Mouse (Mus musculus): ENCODE data around the gene Edrf1. TPM values are rescaled to one million over a fixed set of nuclear protein-coding genes. Genes with fewer than 3 reads are reported as not detected.

The Edrf1 gene
- total RNA-seq (2021), result 10 to 100 TPM; 15.0 to 19.7 TPM
- long read RNA-seq, experiment 1, full-length matches to known transcripts, result 3 of 15 reads
- long read RNA-seq, experiment 1, partial matches to known transcripts, result 0 of 15 reads
- long read RNA-seq, experiment 1, other reads (novel, unspliced or antisense), result 12 of 15 reads
- long read RNA-seq, experiment 2, partial matches to known transcripts, result 1 of 1 reads
- long read RNA-seq, experiment 2, other reads (novel, unspliced or antisense), result 0 of 1 reads

DNA sequence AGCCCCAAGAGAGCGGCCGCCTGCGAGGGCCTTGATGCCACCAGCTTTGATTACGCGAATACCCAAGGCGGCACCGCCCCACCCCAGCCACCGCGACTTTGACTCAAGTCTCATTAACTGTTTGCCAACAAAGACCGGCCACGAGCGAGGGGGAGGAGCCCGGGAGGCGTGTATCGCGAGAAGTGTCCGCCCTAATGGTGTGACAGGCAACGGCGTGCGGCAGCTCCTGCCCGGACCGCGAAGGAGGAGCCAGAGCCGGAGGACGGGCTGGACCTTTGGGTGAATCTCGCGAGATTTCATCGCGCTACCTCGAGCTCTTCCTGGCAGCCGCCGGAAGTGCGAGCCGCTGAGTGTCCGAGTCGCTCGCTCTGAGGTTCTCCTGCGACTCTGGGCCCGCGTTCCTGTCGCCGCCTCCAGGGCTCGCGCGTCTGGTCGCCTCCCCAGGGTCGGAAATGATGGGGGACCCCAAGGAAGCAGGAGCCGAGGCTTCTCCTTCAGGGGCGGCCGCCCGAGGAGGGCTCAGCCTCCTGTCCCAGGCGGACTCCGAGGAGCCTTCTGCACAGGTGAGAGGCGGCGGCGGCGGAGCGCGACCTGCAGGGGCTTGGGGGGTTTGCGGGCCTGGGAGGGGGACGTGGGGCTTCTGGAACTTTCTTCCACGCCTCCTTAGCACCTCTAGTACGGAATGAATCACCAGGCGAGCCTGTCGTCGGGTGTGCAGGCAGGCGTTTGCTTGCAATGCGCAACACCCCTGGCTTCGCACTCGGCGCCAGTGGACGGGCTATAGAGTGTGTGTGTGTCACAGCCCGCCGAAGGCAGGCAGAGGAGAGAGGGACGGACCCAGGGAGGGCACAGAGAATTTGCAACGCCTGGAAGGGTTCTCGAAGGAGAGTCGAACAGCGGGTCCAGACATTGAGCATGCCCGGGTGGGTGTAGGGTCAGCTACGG lies at the start of gene Edrf1:
Edrf1 (plus strand) TSS at position 183 of the 945 bp plus-strand sequence.
- peak; percentile 99 for DNase-seq

DNA sequence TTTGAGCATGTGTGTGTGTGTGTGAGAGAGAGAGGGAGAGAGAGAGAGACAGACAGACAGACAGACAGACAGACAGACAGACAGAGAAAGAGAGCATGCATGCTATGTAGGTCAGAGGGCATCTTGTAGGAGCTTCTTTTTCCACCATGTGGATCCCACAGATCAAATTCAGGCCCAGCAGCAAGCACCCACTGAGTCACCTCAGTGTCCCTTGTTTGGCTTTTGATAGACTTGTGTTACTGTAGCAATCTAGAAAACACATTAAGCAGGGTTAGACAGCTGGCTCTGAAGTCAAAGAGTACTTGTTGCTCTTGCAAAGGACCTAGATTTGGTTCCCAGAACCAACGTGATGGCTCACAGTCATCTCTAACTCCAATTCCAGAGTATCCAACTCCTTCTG lies 45.6 kb upstream of the Edrf1 start:
- DNase-seq, result no peak

GRCm38 (mm10) chr7:133600558-133600957 lies 36.8 kb upstream of the Edrf1 start:
- no peak for DNase-seq

- no peak for DNase-seq
These were observed 35.3 kb upstream of the Edrf1 start, which contains the start of gene Tex36 for GRCm38 (mm10) chr7:133602058-133602457. Gene Tex36, minus strand, starts transcription at chr7:133602158.

DNA sequence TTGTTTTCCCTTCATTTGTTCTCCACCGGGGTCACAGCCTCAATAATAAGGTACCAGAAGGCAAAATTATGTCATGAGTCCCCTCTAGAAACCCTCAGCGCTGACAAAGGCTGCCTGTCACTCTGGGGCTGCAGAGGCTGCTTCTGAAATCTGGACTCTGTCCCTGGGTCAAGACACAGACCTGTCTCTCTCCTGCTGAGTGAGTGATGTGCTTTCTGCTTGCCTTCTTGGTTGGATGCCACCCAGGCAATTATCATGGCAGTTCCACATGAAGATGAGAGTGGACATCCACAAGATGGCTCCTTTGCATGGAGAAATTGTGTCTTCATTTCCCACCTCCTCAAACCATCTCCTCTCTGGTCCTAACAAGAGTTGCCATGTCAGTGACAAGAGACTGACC lies 34.2 kb upstream of the Edrf1 start:
- DNase-seq, result no peak

DNA sequence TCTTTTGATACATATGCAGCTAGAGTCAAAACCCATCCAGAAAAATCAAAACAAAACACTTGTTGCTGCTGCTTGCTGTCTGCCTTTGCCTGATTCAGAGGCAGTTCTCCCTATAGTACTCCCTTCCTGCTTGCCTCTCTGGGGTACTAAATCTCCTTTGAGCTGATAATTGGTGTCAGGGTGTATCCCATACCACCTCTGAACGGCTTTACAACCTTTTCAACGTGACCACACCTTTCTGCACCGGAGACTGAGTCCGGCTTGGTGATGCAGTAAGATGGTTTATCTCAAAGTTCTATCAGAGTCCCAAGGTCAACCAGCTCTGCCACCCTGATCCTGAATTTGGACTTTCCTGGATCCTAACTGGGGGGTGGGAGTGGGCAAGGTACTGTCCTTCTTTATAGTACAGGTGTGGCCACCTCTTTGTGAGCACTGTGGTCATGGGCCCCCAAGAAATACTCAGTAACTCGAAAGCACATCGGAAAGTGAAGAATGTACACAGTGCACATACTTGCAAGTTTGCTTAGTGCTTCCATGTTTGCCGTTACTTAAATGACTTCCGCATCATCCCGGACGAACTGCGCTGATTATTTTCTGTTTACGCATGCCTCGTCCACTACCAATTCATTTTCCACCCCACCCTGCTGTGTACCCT lies 32.8 kb upstream of the Edrf1 start:
- no peak for DNase-seq

GRCm38 (mm10) chr7:133607331-133607730 lies 30.0 kb upstream of the Edrf1 start:
- DNase-seq, result no peak

- DNase-seq, result no peak
These were observed 29.3 kb upstream of the Edrf1 start for GRCm38 (mm10) chr7:133607883-133608575.

GRCm38 (mm10) chr7:133608631-133609340 lies 28.6 kb upstream of the Edrf1 start:
- no peak for DNase-seq

DNA sequence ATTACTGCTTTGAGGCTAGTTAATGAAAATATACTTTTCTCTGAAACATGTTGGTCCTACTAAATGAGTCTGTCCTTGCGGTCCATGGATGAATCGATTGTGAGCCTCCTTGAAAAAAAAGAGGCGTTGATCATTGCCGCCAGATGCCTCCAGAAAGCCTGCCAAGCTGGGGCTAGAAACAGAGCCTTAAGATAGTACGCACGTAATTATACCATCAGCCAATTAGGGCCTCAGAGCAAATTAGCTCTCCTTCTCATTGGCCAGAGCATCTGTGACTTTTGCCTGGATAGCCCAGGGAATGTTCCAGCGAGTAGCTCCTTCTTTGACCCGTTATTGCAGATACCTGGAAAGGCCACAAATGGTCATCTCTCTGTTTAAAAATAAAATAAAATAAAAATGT lies 27.8 kb upstream of the Edrf1 start:
- DNase-seq, result no peak

GRCm38 (mm10) chr7:133612981-133613380 lies 24.4 kb upstream of the Edrf1 start:
- no peak for DNase-seq

GRCm38 (mm10) chr7:133620721-133621120 lies 16.6 kb upstream of the Edrf1 start:
- DNase-seq, result peak; percentile 26 to 31

- DNase-seq, result peak; percentile 33
These were observed 14.1 kb upstream of the Edrf1 start for GRCm38 (mm10) chr7:133623226-133623625.

DNA sequence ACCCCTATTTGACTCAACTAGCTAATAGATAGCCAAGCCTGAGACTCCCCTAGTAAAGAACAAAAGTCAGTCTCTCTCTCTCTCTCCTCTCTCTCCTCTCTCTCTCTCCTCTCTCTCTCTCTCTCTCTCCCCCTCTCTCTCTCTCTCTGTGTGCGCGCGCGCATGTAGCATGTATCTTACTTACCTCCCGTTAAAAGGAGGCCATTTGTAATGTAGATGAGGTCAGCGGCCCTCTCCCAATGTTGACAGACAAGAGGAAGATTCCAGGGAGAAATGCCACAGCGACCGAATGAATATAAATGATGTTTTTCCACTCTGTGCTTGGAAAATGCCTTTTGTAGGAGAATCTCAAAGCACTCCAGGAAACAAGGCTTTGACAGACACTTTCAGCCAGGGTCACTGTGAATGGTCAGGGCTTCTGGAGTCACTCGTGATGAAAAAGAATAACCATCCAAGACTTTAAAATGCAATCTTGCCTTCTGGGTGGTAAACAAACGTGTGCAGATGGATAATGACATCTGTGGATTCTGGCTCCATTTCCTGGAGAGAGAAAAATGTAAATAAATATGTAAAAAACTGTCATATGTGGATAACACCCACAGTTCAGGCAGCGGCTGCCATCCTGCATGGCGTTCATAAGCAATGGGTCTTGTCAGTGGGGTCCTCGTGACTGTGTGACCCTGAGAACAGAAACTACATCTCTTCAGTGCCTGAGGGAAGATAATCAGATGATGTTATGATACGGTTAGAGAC lies 10.0 kb upstream of the Edrf1 start:
- no peak for DNase-seq

GRCm38 (mm10) chr7:133630821-133631220 lies 6.5 kb upstream of the Edrf1 start:
- DNase-seq, result peak; percentile 37 to 49

DNA sequence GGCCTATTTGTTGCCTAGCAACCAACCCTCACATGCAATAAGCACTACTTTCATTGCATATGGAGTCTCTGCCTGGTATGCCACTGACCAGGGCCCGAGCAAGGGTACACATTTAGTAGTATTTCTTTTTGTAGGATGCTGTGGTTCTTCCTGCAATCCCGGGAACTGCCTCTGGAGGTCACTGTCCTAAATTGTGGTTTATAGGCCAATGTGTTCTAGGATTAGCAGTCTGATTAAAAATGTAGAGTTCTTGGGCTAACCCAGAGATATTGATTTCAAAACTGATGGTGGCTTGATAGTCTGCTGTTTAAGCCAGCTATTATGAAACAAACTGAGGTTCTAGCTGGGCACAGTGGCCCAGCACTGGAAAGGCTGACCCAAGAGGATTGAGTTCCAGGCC lies 4.9 kb upstream of the Edrf1 start:
- DNase-seq, result peak; percentile 61 to 74

- DNase-seq, result no peak
These were observed 2.3 kb upstream of the Edrf1 start for GRCm38 (mm10) chr7:133634932-133635650.

DNA sequence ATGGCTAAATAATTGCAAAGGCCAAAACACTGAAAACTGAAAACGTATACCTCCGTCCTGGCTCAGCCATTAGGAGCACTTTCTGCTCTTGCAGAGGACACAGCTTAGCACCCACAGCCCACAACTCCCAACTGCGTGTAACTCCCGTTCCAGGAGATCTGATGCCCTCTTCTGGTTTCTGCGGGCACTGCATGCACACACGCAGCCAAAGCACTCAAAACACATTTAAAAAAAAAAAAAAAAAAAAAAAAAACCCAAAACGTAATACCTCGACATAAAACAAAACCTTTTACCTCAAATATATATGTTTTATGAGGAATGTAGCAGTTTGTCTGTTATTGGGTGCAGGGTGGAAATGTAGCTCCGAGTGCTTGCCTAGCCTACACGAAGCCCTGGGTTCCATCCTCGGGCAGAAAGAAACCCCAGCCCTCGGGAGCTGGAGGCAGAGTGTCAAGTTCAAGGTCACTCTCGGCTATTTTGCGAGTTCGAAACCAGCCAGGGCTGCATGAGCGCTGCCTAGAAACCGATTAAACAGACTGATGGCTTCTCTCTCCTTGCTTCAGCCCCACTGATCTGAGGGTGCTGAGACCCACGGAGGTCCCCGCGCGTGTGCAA lies 498 bp upstream of the Edrf1 start:
- DNase-seq, result peak; percentile 88 to 91

GRCm38 (mm10) chr7:133638306-133638705 lies 963 bp downstream of the Edrf1 start:
- peak; percentile 16 to 33 for DNase-seq

DNA sequence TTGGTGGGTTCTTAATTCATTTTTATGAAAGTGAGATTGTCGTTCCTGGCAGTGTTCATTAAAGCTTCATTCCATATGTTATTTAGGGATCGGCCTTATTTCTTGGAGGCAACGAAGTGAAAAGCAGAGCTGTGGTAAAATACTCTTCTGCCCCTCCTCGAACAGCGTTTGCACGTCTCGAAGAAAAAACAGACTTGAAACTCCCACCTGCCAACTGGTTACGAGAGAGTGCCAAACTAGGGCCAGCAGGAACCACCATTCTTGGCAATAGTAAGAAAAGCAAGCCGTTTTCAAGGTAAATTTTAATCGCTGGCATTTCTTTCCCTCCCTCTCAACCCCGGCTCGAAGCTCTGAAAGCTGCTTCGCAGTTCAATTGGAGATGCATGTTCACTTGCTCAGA lies 1.5 kb downstream of the Edrf1 start:
- no peak for DNase-seq

Measured in adrenal gland, postnatal 36 days (tissue).